Mouse (Mus musculus) CH12.LX (cell line): ENCODE results near the gene Sipa1. TPM values are rescaled to one million over a fixed set of nuclear protein-coding genes. Genes with fewer than 3 reads are reported as not detected.

Experiments used
- DNase-seq: peaks from one replicate; pipeline ENCODE4 v3.0.0-alpha.2; 2013; ENCODE audit errors: extremely low read depth
- H3K27ac ChIP-seq: 2 replicates; pipeline ENCODE4 v1.5.1; 2012; ENCODE audit warnings: low read depth, mild to moderate bottlenecking, control low read depth, moderate library complexity; ENCODE audit not compliant: insufficient read depth
- H3K27me3 ChIP-seq: replicated peaks from 2 replicates; pipeline ENCODE3; 2012; ENCODE audit warnings: inconsistent platforms
- H3K36me3 ChIP-seq, 2 experiments: replicated peaks in 1 of 2; 2 replicates each; pipeline versions ENCODE3 to v1.6.1; 2012; ENCODE audit warnings: inconsistent platforms in 1 of 2, low read length in 1 of 2, mild to moderate bottlenecking in 1 of 2, mixed read lengths in 1 of 2, moderate library complexity in 1 of 2; ENCODE audit not compliant: control insufficient read depth in 1 of 2, insufficient read depth in 1 of 2
- H3K4me1 ChIP-seq, 2 experiments: 2 replicates each; pipeline ENCODE4 v1.6.1; 2012; ENCODE audit warnings: inconsistent platforms in 1 of 2, moderate library complexity in 1 of 2; ENCODE audit not compliant: insufficient read depth in 2 of 2, control insufficient read depth in 1 of 2
- H3K4me2 ChIP-seq: 2 replicates; pipeline ENCODE4 v1.6.1; 2012; ENCODE audit warnings: low read depth, mild to moderate bottlenecking, control low read depth; ENCODE audit not compliant: poor library complexity, insufficient read depth, severe bottlenecking
- H3K4me3 ChIP-seq, 3 experiments: fragments of 150-350 bp in 1 of 3; sonication (generic) in 1 of 3; replicated peaks in 1 of 3; 2 replicates each; pipeline versions ENCODE3 to v1.5.1; 2011 to 2012; ENCODE audit warnings: low read depth in 2 of 3, low read length in 2 of 3, mild to moderate bottlenecking in 2 of 3, moderate library complexity in 2 of 3, control low read depth in 1 of 3, improper control_type of control experiment in 1 of 3, inconsistent platforms in 1 of 3, mixed read lengths in 1 of 3; ENCODE audit not compliant: poor library complexity in 1 of 3
- H3K79me2 ChIP-seq: replicated peaks from 2 replicates; pipeline ENCODE4 v1.6.1; 2012; ENCODE audit warnings: mild to moderate bottlenecking, moderate library complexity; ENCODE audit not compliant: control insufficient read depth, poor library complexity, insufficient read depth, severe bottlenecking; ENCODE audit errors: extremely low read depth
- H3K9ac ChIP-seq: 2 replicates; pipeline ENCODE4 v1.6.1; 2012; ENCODE audit warnings: low read depth, mild to moderate bottlenecking, control low read depth, moderate library complexity; ENCODE audit not compliant: insufficient read depth
- H3K9me3 ChIP-seq: replicated peaks from 2 replicates; pipeline ENCODE3; 2012; ENCODE audit warnings: low read length, inconsistent platforms, mixed read lengths
- BHLHE40 ChIP-seq: IDR thresholded peaks from 2 replicates; pipeline ENCODE4 v1.6.1; 2011; ENCODE audit warnings: mild to moderate bottlenecking, low read depth, low read length, improper control_type of control experiment
- CHD2 ChIP-seq: IDR thresholded peaks from 2 replicates; pipeline ENCODE4 v1.6.1; 2011; ENCODE audit warnings: low read length, improper control_type of control experiment
- ELF1 ChIP-seq: IDR thresholded peaks from 2 replicates; pipeline ENCODE4 v1.6.1; 2014; ENCODE audit warnings: low read depth, mild to moderate bottlenecking, inconsistent platforms, low read length, improper control_type of control experiment
- EP300 ChIP-seq: IDR thresholded peaks from 2 replicates; pipeline ENCODE4 v1.6.1; 2011; ENCODE audit warnings: low read length, improper control_type of control experiment
- HCFC1 ChIP-seq: IDR thresholded peaks from 2 replicates; pipeline ENCODE4 v1.6.1; 2012; ENCODE audit warnings: low read depth, mild to moderate bottlenecking, inconsistent platforms, low read length, improper control_type of control experiment
- IRF4 ChIP-seq: IDR thresholded peaks from 2 replicates; pipeline ENCODE4 v1.6.1; 2014; ENCODE audit warnings: low read depth, mild to moderate bottlenecking, inconsistent platforms, low read length, improper control_type of control experiment
- KAT2A ChIP-seq: IDR thresholded peaks from 2 replicates; pipeline ENCODE4 v1.6.1; 2012; ENCODE audit warnings: low read length, improper control_type of control experiment, inconsistent platforms; ENCODE audit not compliant: insufficient replicate concordance
- MAX ChIP-seq: IDR thresholded peaks from 2 replicates; pipeline ENCODE4 v1.6.1; 2011; ENCODE audit warnings: low read length, improper control_type of control experiment
- MAZ ChIP-seq: IDR thresholded peaks from 2 replicates; pipeline ENCODE4 v1.6.1; 2012; ENCODE audit warnings: low read depth, mild to moderate bottlenecking, inconsistent platforms, low read length, improper control_type of control experiment, moderate library complexity
- MXI1 ChIP-seq: IDR thresholded peaks from 2 replicates; pipeline ENCODE4 v1.6.1; 2011; ENCODE audit warnings: mild to moderate bottlenecking, low read depth, low read length, improper control_type of control experiment
- MYC ChIP-seq: IDR thresholded peaks from 2 replicates; pipeline ENCODE4 v1.6.1; 2011; ENCODE audit warnings: low read depth, mild to moderate bottlenecking, improper control_type of control experiment, low read length
- NRF1 ChIP-seq: IDR thresholded peaks from 2 replicates; pipeline ENCODE4 v1.6.1; 2014; ENCODE audit warnings: low read depth, mild to moderate bottlenecking, inconsistent platforms, low read length, improper control_type of control experiment, moderate library complexity
- POLR2A ChIP-seq: IDR thresholded peaks from 2 replicates; pipeline ENCODE4 v1.6.1; 2011; ENCODE audit warnings: low read depth, mild to moderate bottlenecking, improper control_type of control experiment, low read length
- RAD21 ChIP-seq: IDR thresholded peaks from 2 replicates; pipeline ENCODE4 v1.6.1; 2011; ENCODE audit warnings: low read depth, mild to moderate bottlenecking, low read length, improper control_type of control experiment, moderate library complexity
- RCOR1 ChIP-seq: conservative IDR thresholded peaks from 2 replicates; pipeline ENCODE4 v1.6.1; 2012; ENCODE audit warnings: low read depth, mild to moderate bottlenecking, inconsistent platforms, low read length, improper control_type of control experiment
- TBP ChIP-seq: conservative IDR thresholded peaks from 2 replicates; pipeline ENCODE4 v1.6.1; 2011; ENCODE audit warnings: low read depth, low read length, improper control_type of control experiment
- TCF12 ChIP-seq: IDR thresholded peaks from 2 replicates; pipeline ENCODE4 v1.6.1; 2014; ENCODE audit warnings: low read depth, mild to moderate bottlenecking, inconsistent platforms, low read length, improper control_type of control experiment
- UBTF ChIP-seq: IDR thresholded peaks from 2 replicates; pipeline ENCODE4 v1.6.1; 2012; ENCODE audit warnings: low read depth, mild to moderate bottlenecking, inconsistent platforms, low read length, improper control_type of control experiment, moderate library complexity
- USF2 ChIP-seq: conservative IDR thresholded peaks from 2 replicates; pipeline ENCODE4 v1.6.1; 2011; ENCODE audit warnings: low read depth, low read length, improper control_type of control experiment
- dilution Hi-C: fragments of 300-500 bp; cut with MboI; formaldehyde crosslinking; loops from 2 replicates; pipeline ENCODE4 v1.14.3; 2020; ENCODE audit warnings: low sequenced_read_pairs; ENCODE audit not compliant: extremely low pct_unique_long_range_greater_than_20kb, extremely low pct_ligation_motif_present
- in situ Hi-C: fragments of 300-500 bp; cut with MboI; formaldehyde crosslinking; loops from 3 replicates; pipeline ENCODE4 v1.14.3; 2019; ENCODE audit warnings: low sequenced_read_pairs, low pct_ligation_motif_present, low pct_unique_long_range_greater_than_20kb, mixed read lengths
- polyA plus RNA-seq: library from polyadenylated mRNA; unstranded; fragments of >175 nt; gene quantifications from 2 replicates; pipeline ENCODE4 v1.2.1, GENCODE M21; 2012; ENCODE audit warnings: low read depth; ENCODE audit not compliant: insufficient read length
- total RNA-seq, 2 experiments: library from RNA; depleted of rRNA; stranded (reverse); fragments of 300-350 nt in 1 of 2; fragments of >200 nt in 1 of 2; gene quantifications; 2 replicates each; pipeline ENCODE4 v1.2.3; 2012 to 2014

Sipa1 gene
- total and polyA plus RNA-seq, 3 experiments, result 17.6 to 54.6 (median 51.1) TPM

GRCm38 (mm10) chr19:5665465-5665864, 2.0 kb upstream of the Sipa1 start:
- dilution Hi-C loops (no loop called here), in situ Hi-C loops (no loop called here)
- TF ChIP-seq UBTF (no peak), TBP (no peak), USF2 (no peak), IRF4 (no peak), HCFC1 (no peak), MAZ (no peak), TCF12 (no peak), NRF1 (no peak), CHD2 (no peak), KAT2A (no peak), MYC (no peak), MAX (no peak), MXI1 (no peak), RCOR1 (no peak)
- Histone ChIP-seq H3K36me3 (peaks cover 52 to 64% of the 10 kb centered on the region in 2 experiments), H3K4me2 (no peak overlapping the region), H3K79me2 (peaks cover 6% of the 10 kb centered on the region; the same call in 1 of the 2 replicates), H3K4me3 (no peak overlapping the region), H3K9ac (no peak overlapping the region), H3K9me3 (no peaks in the 10 kb centered on the region), H3K4me1 (peaks cover 10 to 29% of the 10 kb centered on the region in 2 experiments), H3K27me3 (no peaks in the 10 kb centered on the region), H3K27ac (no peak overlapping the region)
- no peak for DNase-seq

GRCm38 (mm10) chr19:5664669-5665257, 1.3 kb upstream of the Sipa1 start:
- Histone ChIP-seq H3K9ac (no peak overlapping the region), H3K27ac (no peak overlapping the region), H3K4me3 (no peak overlapping the region), H3K4me2 (no peak overlapping the region), H3K27me3 (no peaks in the 10 kb centered on the region), H3K36me3 (peaks cover 48 to 64% of the 10 kb centered on the region in 2 experiments), H3K4me1 (peaks cover 14 to 36% of the 10 kb centered on the region in 2 experiments), H3K79me2 (peaks cover 6% of the 10 kb centered on the region; the same call in 1 of the 2 replicates), H3K9me3 (no peaks in the 10 kb centered on the region)
- in situ Hi-C loops, result no loop called here
- TF ChIP-seq POLR2A, result no peak
- no peak for TF ChIP-seq HCFC1
- TF ChIP-seq RCOR1, result no peak
- no peak for TF ChIP-seq ELF1
- no peak for TF ChIP-seq BHLHE40
- no peak for TF ChIP-seq EP300
- TF ChIP-seq RAD21, result no peak
- dilution Hi-C loops, result no loop called here
- no peak for DNase-seq
